Mouse (Mus musculus) testis, postnatal 10 days (tissue): Measurements from ENCODE around the gene Tmc7.

Experiments used
- DNase-seq: peaks from one replicate; pipeline ENCODE4 v3.0.0; 2021; ENCODE audit warnings: low spot score

Gene Tmc7

DNA sequence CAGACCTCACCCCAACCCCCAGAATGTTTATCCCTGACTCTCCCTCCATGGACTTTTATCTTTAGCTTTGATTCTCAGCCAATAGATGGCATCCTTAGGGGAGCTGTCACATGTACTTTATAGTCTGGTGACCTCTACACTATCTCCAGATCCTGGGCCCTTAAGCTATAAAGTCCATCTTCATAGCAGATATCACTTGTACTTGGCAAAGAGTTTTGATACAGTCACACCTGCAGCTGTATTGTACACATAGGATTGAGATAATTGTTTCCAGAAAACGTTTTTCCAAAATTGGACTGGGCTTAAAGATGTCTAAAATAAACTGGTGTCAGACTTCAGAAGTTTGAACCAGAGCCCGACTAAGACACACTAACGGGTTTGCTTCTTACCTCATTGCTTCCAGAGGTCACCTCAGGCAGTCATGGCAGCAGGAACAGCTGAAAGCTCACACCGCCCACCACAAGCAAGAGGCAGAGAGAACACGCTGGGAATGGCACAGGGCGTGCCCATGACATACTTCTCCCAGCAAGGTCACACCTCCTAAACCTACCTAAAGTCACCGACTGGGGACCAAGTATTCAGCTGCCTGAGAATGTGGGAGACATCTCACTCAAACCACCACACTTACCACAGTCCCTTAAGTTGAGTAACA lies 84.6 kb downstream of the Tmc7 start:
- no peak for DNase-seq

DNA sequence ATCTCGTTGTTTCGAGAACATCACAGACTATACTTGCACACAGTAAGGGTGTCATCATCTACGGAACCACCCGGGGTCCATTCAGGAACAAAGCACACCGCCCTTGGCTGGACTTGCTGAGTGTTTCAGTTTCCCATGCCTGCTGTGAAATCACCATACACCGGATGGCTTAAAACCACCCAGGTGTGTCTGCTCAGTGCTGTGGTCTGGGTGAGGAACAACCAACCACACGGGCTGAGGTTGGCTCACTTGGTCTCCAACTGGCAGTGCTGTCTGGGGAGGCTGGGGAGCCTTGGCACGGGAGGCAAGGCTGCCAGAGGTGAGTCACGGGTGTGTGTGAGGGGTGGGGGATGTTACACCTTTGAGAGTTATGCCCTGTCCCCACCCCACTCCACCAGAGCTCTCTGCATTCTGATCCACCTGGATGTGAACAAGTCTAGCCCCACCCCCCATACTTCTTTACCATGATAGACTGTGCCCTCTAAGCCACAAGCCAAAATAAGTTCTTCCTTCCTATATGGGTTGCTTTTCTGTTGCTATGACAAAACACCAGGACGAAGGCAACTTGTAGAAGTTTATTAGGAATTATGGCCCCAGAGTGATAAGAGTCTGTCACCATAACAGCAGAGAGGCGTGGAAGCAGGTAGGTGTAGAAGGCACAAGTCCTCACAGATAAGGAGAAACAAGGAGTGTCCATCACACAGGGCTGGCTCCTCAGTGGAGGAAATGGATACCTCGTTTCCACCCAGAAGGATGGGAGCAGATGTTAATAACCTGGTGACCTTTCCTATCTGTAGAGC lies 85.4 kb downstream of the Tmc7 start:
- DNase-seq: no peak

DNA sequence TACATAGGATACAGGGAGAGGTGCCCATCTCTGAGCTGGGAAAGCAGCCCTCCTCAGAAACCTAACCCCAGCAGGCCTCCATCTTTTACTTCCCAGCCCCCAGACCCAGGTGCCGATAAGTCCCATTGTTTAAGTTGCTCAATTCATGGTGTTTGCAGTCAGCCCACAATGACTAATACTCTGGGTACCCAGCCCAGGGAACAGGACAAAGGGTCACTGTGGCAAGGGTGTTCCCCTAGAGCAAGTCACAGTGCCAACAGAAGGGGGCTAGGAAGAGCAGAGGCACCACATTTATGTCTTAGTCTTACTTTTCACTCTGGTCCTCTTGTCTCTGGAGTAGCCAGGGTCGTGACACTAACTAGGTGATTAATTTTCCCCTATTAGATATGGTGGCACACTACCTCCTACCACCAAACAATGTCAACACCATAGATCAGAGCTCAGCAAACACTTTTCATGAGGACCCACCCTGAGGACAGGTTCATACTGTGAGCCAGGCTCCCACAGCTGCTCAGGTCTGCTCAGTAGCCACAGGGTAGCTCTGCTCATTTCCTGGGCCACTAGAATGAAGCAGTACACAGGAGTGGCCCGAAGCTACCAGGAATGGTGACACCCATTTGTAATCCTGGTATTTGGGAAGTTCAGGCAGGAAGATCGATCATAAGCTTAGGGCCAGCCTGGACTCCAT lies 89.5 kb downstream of the Tmc7 start:
- DNase-seq: no peak

DNA sequence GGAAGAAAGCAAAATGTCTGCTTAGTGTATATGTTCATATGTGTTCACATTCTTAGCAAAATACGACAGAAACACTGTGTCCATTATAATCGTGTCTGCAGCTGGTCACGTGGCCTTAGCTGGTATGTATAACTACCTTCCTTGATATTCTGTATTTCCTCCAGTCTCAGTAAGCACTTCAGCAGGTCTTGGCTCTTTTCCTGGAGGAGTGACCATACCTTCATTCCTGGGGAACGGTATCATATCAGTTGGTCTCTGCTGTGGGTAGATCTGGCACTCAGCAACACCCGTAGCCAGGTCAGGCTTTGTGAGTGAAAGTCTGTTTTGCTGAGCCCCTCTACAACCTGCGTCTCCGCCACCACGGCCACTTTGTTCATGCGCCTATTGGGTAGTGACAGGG lies 90.6 kb downstream of the Tmc7 start:
- no peak for DNase-seq

DNA sequence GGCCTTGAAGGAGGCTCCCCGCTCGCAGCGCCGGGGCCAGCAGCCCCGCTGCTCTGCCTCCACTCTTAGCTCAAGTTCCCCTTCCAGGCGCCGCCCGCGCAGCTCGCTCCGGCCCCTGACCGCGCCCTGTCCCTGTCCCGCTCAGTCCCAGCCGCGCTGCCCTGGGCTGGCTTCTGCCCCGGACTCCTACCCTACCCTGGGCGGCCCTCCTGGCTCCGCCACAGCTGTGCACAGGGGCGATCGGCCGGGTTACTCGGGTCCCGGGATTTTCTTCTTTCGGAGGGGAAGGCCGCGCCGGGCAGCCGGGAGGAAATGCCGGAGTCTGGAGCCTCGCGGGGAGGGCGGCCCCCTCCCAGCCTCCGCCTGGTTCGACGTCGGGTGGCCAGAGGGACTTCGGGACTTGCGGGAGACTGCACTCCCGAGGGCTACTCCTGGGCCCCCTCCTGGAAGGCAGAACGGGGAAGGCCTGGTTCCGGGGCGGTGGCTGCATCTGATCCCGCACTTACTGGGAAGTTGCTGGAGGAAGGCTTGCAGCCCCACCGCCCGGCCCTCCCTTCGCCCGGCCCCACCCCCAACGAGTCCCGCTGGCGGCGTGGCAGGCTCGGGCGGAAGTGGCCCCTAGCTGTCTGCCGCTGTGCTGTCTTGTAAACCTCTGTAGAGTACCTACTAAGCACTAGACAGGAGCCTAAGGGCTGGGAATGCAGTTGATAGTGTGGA lies 92.9 kb downstream of the Tmc7 start, which contains the start of gene Itpripl2:
Gene Itpripl2 (minus strand): TSS at position 545 of the 717 bp plus-strand sequence.
- peak; percentile 85 for DNase-seq

DNA sequence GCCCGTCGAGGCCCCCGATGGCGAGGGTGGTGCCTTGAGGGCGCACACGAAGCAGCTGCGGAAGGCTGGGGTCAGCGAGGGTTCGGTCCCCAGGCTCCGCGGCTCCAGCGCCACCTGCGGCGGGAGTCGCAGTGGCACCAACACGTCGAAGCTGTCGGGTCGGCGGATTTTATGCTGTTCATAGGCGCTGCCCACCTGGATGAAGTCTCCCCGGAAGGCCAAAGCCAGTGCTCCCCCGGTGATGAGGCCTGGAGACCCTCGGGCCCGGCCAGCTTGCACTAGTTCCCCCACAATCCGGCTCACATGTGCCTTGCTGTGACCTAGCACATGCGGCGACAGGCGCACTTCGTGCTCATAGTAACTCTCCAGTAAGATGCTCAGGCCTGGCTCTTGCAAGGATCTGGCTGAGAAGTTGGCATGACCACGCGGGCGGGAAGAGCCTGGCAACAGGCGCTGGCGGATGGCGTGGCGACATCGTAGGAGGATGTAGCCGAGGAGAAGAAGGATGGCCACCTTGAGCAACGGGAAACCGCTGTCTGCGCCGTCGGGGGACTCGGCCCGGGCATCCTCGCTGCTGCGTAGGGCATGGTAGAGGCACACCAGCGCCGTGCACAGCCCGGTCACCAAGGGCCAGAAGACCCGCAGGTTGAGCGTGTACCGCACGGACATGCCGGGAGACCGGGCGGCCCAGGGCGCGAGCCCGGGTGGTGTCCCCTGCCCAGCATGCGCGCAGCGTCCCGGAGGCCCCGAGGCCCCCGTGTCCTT lies 93.7 kb downstream of the Tmc7 start:
- peak; percentile 56 for DNase-seq

DNA sequence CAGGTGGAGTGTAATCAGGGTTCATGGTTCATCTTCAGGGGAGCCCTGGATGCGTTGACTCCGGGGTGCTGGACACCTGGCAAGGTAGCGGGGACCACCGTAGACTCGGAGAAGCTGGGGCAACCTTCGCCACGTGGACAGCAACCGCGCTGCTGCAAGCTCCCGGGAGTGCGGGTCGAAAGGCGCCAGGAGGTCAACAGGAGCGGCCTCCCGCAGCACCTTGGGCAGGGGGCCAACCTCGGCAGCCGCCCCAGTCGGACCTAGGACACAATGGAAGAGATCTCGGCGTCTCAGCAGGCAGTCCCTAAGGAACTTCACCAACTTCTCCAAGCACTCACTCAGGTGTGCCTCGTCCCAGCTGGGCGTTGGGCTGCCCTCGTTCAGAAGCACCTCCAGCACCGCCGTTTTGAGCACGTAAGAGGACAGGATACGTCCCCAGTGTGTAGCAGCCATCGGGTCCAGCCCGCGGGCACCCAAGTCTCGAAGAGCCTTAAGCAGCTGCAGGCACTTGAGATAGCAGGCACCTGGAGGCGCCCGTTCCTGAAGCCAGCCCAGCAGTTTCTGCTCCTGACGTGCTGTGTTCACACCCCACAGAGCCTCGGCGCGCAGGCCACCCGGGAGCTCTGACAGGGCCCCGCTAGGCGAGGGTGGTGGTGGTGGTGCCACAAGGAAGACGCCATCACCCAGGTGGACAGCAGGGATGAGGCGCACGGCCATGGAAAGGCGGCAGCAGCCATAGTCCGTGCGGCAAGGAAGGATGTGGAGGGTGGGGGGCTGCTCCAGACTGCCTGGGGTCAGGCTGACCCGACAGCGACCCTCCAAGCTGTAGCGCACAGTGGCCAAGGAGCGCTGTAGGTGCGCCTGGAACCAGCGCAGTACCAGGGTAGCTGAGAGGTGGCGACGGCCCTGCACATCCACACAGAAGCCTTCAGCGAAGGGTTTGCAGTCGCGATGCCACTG lies 94.5 kb downstream of the Tmc7 start:
- DNase-seq: peak; percentile 60

DNA sequence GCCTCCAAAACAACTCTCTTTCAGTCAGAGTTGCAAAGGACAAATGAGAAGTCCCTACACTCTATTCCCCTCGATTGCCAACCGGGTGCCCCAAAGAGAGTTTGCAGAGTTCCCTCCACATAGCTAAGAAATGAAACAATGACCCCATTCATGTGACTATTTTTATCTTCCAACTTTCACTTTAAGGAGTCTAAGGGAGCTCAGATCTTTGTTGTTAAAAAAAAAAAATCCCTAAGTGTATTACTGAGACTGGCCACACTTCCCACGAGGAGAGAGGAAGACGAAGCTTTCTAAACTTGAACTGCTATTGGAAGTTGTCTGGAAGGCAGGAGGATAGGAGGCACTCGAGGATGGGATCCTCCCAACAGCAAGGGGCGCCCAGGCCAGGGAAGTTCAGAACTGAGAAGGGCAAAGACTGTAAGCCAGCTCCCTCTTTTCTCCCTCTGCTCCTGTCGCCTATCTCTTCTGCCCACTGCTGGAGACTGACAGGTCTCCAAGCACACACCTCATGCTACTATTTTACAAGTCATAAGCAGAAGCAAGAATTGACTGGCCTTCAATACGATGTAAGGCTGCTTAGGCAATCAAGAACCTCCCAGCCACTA lies 96.4 kb downstream of the Tmc7 start:
- DNase-seq: no peak

DNA sequence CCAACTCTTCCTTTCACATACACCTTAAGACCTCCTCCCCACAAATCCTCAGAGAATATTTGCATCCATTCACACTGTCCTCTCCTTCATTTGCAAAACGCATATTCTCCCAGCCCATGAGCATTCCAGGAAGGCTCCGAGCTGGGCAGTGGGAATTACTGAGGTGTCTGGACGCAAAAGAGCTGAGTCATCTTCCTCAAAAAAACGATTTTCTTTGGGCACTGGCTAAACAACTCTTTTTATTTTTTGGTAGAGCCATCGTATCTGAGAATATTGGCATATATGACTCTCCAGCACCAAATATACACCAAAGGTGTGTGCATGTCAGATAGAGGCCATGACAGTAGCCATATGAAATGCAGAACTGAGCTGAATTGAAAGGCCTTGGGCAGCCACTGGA lies 97.6 kb downstream of the Tmc7 start:
- no peak for DNase-seq
